Mouse (Mus musculus): Measurements from ENCODE around the gene Fam205c.

Fam205c gene

GRCm38 (mm10) chr4:42874134-42874533 lies at the start of gene Fam205c:
Gene Fam205c (minus strand): TSS chr4:42874234.
- no peak for DNase-seq (ENCODE audit: low read depth, low spot score)

DNA sequence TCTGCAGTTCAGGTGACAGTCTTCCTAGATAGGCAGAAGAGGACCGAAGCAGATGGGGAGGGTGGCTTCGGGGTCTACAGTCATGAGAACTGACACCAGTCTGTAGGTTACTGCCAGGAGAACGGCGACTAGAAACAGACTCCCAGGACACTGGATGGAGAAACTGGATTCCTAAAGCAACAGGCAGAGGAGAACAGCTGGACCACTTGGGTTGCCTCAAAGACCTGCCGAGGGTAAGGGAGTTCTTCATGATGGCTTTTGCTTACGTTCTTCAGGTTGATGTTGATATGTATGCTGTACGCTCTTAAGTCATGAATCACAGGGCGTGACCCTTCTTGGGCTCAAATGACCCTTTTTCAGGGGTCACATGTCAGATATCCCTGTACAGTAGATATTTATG lies 48.4 kb upstream of the Fam205c start:
- no peak for DNase-seq (ENCODE audit: low read depth, low spot score)

- no peak for DNase-seq (ENCODE audit: low read depth, low spot score)
Measured at GRCm38 (mm10) chr4:42922056-42922455, 48.0 kb upstream of the Fam205c start.

DNA sequence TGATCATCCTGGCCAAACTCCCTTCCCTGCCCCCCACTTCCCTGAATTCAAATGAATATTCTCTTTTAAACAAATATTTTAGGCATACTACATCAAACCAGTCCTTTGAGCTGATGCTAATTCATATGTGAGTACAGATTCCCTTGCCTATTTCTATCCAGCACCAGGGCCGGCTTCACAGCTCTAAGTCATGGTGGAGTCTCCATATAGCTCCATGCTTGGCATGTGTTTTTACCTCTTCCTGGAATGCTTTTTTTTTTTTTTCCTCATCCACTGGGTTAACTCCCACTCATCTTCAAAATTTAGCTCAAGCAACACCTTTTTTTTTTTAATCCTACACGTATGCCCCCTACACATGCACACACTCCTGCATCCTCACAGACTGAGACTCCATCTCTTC lies 47.5 kb upstream of the Fam205c start:
- no peak for DNase-seq (ENCODE audit: low read depth, low spot score)

GRCm38 (mm10) chr4:42920726-42921125 lies 46.7 kb upstream of the Fam205c start:
- DNase-seq (ENCODE audit: low read depth, low spot score): no peak

DNA sequence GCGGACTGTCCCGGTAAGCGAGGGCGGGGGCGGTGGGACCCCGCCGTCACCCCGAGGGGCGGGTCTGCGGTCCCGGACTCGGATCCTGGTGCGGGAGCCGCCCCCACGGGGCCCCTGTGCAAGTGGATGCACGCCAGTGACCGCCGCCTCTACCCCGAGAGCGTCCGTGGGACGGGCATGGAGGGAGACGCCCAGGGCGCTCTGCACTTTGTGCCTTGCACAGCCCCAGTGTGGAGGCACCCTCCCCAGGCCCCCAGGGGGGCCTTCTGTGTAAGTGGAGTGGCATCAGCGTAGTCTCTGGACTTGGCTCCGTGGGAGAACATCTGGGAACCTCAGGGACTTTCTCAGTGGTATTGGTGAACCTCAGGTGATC lies 43.4 kb upstream of the Fam205c start:
- no peak for DNase-seq (ENCODE audit: low read depth, low spot score)

DNA sequence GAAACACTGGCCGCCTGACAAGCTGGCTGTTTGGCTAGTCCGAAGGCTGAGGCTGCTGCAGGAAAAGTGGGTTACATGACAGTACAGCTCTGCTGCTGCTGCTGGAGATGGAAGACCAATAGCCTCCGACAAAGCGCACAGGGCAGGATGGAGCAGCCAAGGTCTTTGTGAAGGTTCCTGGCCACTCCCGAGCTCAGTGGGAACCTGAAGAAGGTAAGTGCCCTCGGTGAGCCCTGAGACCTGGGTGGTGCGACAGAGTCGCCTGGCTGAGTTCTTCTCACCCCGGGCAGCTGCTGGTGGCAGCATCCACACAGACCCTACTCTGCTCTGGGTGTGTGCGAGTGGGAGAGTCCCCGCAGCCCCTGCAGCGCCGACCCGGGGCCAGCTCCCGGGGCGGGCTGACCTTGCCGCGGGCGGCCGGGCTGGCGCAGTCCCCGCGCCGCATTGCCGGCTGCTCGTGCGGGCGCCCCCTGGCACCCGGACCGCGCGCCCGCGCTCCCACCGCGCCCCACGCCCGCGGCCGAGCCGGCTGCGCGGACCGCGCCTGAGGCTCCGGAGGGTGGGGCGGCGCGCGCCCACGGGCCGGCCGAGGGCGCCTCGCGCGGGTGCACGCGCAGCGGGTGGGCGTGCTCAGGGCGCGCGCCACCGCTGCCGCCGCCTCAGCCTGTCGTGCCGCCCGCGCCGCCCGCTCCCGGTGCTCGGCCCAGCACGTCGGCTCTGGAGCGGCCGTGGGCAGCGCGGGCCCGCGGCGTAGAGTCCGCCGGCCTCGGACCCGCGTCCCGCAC lies 42.8 kb upstream of the Fam205c start, which contains the start of gene Phf24:
Phf24 (plus strand) TSS at position 44 of the 785 bp plus-strand sequence.
- peak; percentile 45 for DNase-seq (ENCODE audit: low read depth, low spot score)

DNA sequence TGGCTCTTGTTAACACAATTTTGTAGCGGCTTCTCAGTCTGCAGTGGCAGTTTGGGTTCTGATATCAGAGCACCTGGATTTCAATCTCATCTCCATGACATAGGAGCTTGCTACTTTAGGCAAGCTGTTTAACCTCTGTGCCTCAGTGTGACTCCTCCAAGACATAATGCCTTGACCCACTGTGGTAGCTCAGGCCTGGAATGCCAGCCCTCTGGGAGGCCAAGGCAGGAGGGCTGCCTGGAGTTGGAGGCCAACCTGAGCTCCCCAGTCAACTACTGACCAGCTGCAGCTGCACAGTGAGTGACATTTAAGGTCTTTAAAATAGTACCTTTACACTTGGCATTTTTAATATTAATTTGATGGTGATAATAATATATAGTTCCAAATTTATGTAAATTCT lies 41.9 kb upstream of the Fam205c start:
- no peak for DNase-seq (ENCODE audit: low read depth, low spot score)

GRCm38 (mm10) chr4:42915311-42915710 lies 41.3 kb upstream of the Fam205c start:
- DNase-seq (ENCODE audit: low read depth, low spot score): no peak

DNA sequence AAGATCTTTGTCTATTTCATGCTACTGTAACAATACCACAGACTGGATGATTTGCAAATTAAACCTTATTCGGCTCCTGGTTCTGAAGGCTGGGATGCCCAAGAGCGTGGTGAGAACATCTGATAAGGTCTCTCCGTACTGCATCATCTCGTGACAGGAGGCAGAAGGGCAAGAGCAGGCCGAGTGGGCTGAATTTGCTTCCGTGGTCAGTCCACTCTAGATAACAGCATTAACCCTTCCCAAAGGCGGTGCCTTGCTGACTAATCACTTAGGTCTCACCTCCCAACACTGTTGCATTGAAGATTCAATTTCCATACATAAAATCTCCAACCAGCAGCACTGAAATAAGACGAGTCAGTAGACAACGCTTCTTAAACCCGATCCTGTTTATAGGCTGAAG lies 39.4 kb upstream of the Fam205c start:
- DNase-seq (ENCODE audit: low read depth, low spot score): no peak

DNA sequence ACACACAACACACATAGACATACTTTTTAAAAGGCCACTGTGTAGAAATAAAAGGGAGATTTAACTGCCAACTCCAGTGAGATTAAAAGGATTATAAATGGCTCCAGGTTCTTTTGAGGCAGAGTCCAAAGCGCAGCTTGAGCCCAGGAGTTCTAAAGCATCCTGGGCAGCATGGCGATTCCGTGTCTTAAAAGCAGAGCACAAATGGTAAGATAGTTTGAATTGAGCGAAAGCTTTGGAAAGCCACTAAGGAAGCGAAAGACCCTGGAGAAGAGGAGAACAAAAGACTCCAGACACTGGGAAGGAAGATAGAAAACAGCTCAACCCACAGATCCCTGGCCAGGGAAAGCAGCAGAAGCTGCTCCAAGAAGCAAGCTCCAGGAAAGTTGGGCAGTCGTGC lies 30.9 kb upstream of the Fam205c start:
- DNase-seq (ENCODE audit: low read depth, low spot score): no peak

DNA sequence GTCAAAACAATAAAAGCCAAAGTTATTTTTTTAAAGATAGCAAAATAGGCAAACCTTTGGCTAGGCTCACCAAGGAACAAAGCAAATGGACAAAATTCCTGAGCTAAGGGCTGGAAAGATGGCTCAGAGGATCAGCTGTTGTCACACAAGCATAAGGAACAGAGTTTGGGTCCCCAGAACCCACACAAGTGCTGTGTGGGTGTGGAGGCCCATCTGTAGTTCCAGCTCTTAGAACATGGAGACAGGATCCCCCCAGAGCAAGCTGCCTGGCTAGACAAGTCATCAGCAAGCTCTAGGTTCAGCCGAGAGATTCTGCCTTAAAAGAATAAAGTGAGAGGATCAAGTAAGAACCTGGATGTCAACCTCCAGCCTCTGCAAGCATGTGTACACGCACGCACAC lies 30.5 kb upstream of the Fam205c start:
- DNase-seq (ENCODE audit: low read depth, low spot score): no peak

- DNase-seq (ENCODE audit: low read depth, low spot score): no peak
Measured at GRCm38 (mm10) chr4:42903942-42904341, 29.9 kb upstream of the Fam205c start.

GRCm38 (mm10) chr4:42902730-42903129 lies 28.7 kb upstream of the Fam205c start:
- DNase-seq (ENCODE audit: low read depth, low spot score): no peak

DNA sequence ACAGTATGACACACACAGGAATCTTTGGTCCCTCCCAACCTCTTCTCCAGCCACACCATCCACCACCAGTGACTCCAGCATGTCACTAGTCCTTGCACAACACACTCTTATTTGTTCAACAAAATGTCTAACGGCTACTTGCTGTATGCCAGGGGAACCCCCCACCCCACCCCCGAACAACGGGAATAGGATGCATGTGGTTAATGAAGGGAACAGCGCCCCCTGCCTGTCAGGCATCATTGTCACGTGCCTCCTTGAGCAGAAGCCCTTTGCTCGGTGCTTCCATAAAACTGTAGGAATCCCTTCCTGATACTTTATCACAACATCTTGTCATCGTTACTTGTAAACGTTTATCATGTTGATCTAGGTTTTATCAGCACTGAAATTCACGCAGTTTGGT lies 28.1 kb upstream of the Fam205c start:
- peak; percentile 72 for DNase-seq (ENCODE audit: low read depth, low spot score)

DNA sequence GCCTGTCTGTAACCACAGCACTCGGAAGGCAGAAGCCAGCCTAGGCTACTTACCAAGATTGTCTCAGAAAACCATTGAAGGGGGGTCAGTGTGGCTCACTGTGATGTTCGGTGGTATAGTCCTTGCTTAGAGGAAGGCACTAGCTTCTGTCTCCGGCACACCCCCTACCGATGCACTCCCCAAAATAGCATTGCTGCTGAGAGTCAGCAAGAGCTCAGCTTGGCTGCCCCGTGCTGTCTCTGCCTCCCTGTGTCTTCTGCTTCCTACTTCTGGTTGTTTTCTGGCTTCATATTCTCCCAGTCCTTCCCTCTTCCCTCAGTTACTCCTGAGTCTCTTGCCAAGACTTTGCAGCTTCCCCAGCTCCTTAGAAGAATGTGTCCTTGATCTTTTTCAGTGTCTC lies 26.8 kb upstream of the Fam205c start:
- DNase-seq (ENCODE audit: low read depth, low spot score): no peak

GRCm38 (mm10) chr4:42898914-42899313 lies 24.9 kb upstream of the Fam205c start:
- peak; percentile 80 for DNase-seq (ENCODE audit: low read depth, low spot score)

GRCm38 (mm10) chr4:42895118-42895517 lies 21.1 kb upstream of the Fam205c start:
- DNase-seq (ENCODE audit: low read depth, low spot score): no peak

DNA sequence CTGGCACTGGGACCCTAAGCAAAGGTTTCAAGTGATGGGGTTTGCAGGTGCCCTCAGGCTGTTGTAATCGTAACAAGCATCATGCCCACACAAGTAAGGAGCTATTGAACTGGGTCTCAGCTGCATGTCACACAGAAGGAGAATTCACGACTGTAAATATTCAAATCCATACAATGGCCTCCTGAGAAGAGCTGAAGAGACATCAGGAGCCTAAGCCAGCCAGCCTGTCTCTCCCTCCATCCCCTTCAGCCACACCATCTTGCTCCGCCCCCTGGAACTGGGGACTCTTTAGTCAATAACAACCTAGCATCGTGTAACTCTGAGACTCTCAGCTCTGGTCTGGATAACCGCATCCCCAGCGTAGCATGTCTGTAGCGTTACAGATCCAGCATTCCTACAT lies 17.1 kb upstream of the Fam205c start:
- DNase-seq (ENCODE audit: low read depth, low spot score): no peak

GRCm38 (mm10) chr4:42888806-42889205 lies 14.8 kb upstream of the Fam205c start:
- DNase-seq (ENCODE audit: low read depth, low spot score): no peak

DNA sequence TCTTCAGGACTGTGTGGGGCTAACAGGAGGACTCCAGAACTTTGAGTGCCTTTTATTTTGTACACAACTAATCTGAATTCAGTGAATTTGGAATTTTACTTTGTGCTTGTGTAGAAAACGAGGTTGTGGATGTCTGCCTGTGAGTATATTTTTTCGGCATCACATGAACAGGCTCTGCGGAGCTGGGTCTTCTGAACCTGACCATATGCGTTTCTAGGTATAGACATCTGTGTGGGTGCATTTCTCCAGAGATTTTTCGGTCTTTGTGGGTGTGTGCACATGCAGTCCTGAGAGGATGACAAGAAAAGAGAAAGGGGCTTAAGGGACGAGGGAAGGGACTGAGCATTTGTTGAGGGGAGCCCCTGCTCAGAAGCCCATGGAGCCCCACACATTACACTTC lies 12.9 kb upstream of the Fam205c start:
- no peak for DNase-seq (ENCODE audit: low read depth, low spot score)

DNA sequence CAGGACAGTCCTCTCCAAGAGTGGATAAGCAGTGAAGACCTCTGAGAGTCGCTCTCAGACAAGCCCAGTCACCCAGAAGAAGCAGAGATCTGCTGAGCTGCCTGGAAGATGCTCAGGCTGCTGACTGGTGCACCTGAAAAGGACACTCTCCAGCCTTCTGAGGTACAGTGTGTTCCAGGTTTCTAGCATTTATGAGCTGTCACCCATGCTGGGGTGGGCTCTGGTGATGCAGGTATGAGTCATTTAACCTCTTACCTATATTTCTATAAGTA lies 6.6 kb upstream of the Fam205c start:
- no peak for DNase-seq (ENCODE audit: low read depth, low spot score)

GRCm38 (mm10) chr4:42879829-42880676 lies 6.0 kb upstream of the Fam205c start:
- no peak for DNase-seq (ENCODE audit: low read depth, low spot score)

Data from R1 (cell line).